Mouse (Mus musculus) heart, postnatal 14 days (tissue): Measurements from ENCODE around the gene Cybrd1. TPM values are rescaled to one million over a fixed set of nuclear protein-coding genes. Genes with fewer than 3 reads are reported as not detected.

ENCODE experiments used
- DNase-seq, 2 experiments: peaks; one replicate each; pipeline ENCODE4 v3.0.0; 2021 to 2022
- intact Hi-C: fragments of 180-260 bp; cut with DNase I; formaldehyde crosslinking; loops from one replicate; pipeline ENCODE4 v1.15.1; 2025
- long read RNA-seq, 2 experiments: library from polyadenylated mRNA; stranded (forward); transcript quantifications; one replicate each; pipeline ENCODE4 v2.0.0; 2021
- total RNA-seq, 2 experiments: library from RNA; stranded (reverse); gene quantifications; 2 replicates each; pipeline ENCODE4 v1.2.3; 2021

The Cybrd1 gene
- total RNA-seq = 1 to 10 TPM; 1.1 to 1.5 TPM
- long read RNA-seq, experiment 1 = 0 reads
- long read RNA-seq, experiment 2, partial matches to known transcripts = 0 of 1 reads
- long read RNA-seq, experiment 2, other reads (novel, unspliced or antisense) = 1 of 1 reads

- DNase-seq = peak; percentile 64 to 81
- intact Hi-C loops = no loop called here
Measured at GRCm38 (mm10) chr2:71117797-71118708, at the start of gene Cybrd1. Gene Cybrd1 (plus strand): TSS chr2:71117923.

GRCm38 (mm10) chr2:71071601-71072000, 46.1 kb upstream of the Cybrd1 start:
- intact Hi-C loops = no loop called here
- no peak for DNase-seq

- DNase-seq = no peak
- intact Hi-C loops = no loop called here
Measured at GRCm38 (mm10) chr2:71073330-71073729, 44.4 kb upstream of the Cybrd1 start.

- DNase-seq = no peak
- intact Hi-C loops = no loop called here
Measured at GRCm38 (mm10) chr2:71073828-71074227, 43.9 kb upstream of the Cybrd1 start.

GRCm38 (mm10) chr2:71082416-71082815, 35.3 kb upstream of the Cybrd1 start:
- DNase-seq = no peak
- intact Hi-C loops = no loop called here

GRCm38 (mm10) chr2:71083454-71084193, 34.1 kb upstream of the Cybrd1 start:
- DNase-seq = no peak
- intact Hi-C loops = no loop called here

- intact Hi-C loops = no loop called here
Measured at GRCm38 (mm10) chr2:71089766-71090165, 28.0 kb upstream of the Cybrd1 start.

GRCm38 (mm10) chr2:71090660-71091445, 26.9 kb upstream of the Cybrd1 start:
- DNase-seq = no peak
- intact Hi-C loops = no loop called here

More at GRCm38 (mm10) chr2:71089766-71090165, 28.0 kb upstream of the Cybrd1 start:
- no peak for DNase-seq

- intact Hi-C loops = no loop called here
Measured at GRCm38 (mm10) chr2:71096170-71096569, 21.6 kb upstream of the Cybrd1 start.

GRCm38 (mm10) chr2:71102621-71103291, 15.0 kb upstream of the Cybrd1 start:
- no peak for DNase-seq
- intact Hi-C loops = no loop called here

More at GRCm38 (mm10) chr2:71096170-71096569, 21.6 kb upstream of the Cybrd1 start:
- no peak for DNase-seq

GRCm38 (mm10) chr2:71103292-71103680, 14.4 kb upstream of the Cybrd1 start:
- intact Hi-C loops = no loop called here
- DNase-seq = no peak

GRCm38 (mm10) chr2:71104696-71105095, 13.0 kb upstream of the Cybrd1 start:
- intact Hi-C loops = no loop called here
- DNase-seq = no peak

- intact Hi-C loops = no loop called here
- no peak for DNase-seq
Measured at GRCm38 (mm10) chr2:71105469-71106215, 12.1 kb upstream of the Cybrd1 start.

- no peak for DNase-seq
- intact Hi-C loops = no loop called here
Measured at GRCm38 (mm10) chr2:71107225-71107624, 10.5 kb upstream of the Cybrd1 start.

- intact Hi-C loops = no loop called here
- DNase-seq = no peak
Measured at GRCm38 (mm10) chr2:71108541-71108940, 9.2 kb upstream of the Cybrd1 start.

- intact Hi-C loops = no loop called here
- DNase-seq = no peak
Measured at GRCm38 (mm10) chr2:71113489-71114171, 4.1 kb upstream of the Cybrd1 start.

GRCm38 (mm10) chr2:71116151-71116550, 1.6 kb upstream of the Cybrd1 start:
- no peak for DNase-seq
- intact Hi-C loops = no loop called here

GRCm38 (mm10) chr2:71120844-71121243, 3.1 kb downstream of the Cybrd1 start:
- DNase-seq = no peak
- intact Hi-C loops = no loop called here

GRCm38 (mm10) chr2:71121406-71121805, 3.7 kb downstream of the Cybrd1 start:
- DNase-seq = no peak
- intact Hi-C loops = no loop called here
